Mouse (Mus musculus) adrenal gland, adult 10 weeks (tissue): Measurements from ENCODE around the gene Srrm4. TPM values are rescaled to one million over a fixed set of nuclear protein-coding genes. Genes with fewer than 3 reads are reported as not detected.

ENCODE experiments used
- polyA plus RNA-seq: library from polyadenylated mRNA; stranded (reverse); fragments of 350-450 nt; fragmentation: Illumina TruSeq; extraction: RNeasy Lipid Tissue Mini Kit (QIAGEN cat#74804); gene quantifications from one replicate; pipeline ENCODE4 v1.2.3, GENCODE M21; 2014; ENCODE audit warnings: low read depth, low replicate concordance

Gene Srrm4
- polyA plus RNA-seq = 0.93 TPM

GRCm38 (mm10) chr5:116591346-116592048, at the start of gene Srrm4:
Gene Srrm4, minus strand, starts transcription at chr5:116591817.

GRCm38 (mm10) chr5:116422699-116423201, 168.9 kb downstream of the Srrm4 start, which contains the start of gene Hspb8:
Gene Hspb8, minus strand, starts transcription at chr5:116422864.

Other genes with a start within 250 kb of the Srrm4 start
- 59.5 TPM for gene Hspb8, start 169.0 kb downstream of the Srrm4 start, polyA plus RNA-seq